Mouse (Mus musculus) 3134 (cell line): ENCODE measurements around the gene Eva1a.

Experiments
- DNase-seq: peaks from one replicate; pipeline ENCODE4 v3.0.0-alpha.2; 2011; ENCODE audit warnings: low spot score; ENCODE audit not compliant: insufficient read length; ENCODE audit errors: extremely low read depth

Gene Eva1a

DNA sequence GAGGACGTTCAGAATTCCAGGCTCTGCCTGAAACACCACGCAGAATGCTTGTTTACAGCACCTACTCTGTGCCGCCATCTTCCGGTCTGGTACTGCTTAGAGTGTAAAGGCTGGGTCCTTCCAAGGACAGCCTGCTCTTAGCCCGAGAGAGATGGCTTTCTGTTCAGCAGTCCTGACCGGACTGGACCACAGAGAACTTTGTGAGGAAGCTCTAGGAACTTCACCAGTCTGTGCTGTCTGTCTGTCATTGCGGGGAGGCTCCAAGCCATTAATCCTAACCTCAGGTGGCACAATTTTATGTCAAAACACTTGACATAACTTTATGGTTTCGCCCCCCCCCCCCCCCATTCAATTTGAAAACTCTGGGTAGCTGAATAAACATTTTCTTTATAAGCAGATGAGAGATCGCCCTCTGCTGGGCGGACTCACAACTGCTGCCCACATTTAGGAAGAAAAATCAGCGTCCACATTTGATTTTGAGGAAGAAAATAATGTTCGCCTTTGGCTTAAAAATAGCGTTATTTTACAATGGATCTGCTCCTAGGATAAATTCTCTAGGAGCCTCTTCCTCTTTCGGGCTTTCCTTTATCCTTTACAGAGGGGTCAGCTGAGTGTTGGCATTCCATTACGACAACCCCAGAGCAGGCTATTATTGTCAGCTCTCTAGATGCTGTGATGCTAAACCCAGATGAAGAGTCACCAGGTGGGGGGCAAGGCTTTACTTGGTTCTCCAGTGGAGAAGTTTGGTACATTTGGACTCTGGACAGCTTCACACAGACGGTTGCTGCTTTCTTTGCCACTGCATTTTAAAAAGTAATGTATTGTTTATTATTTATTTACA is 78.7 kb downstream of the Eva1a start:
- DNase-seq: peak; percentile 12

GRCm38 (mm10) chr6:82125134-82125533 is 84.3 kb downstream of the Eva1a start:
- peak; percentile 35 for DNase-seq

DNA sequence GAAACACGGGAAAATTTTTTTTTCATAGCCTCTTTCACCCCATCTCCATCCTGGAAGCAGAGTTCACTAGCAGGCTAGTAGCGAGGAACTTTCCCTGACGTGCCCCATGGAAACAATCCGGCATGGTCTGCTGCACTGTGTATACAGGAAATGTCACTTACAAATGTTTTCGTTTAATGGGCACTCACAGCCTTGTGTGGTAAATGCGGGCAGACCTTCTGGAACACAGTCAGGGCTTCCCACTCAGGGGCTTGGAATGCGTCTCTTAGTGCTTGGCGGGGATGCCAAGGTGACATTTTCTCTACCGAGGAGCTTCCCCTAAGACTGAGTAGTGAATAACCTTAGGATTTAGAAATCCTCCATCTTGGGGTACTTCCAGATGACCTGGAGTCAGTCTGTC is 87.0 kb downstream of the Eva1a start:
- DNase-seq: peak; percentile 60

- DNase-seq: no peak
These were observed 88.9 kb downstream of the Eva1a start for GRCm38 (mm10) chr6:82129630-82130217.

DNA sequence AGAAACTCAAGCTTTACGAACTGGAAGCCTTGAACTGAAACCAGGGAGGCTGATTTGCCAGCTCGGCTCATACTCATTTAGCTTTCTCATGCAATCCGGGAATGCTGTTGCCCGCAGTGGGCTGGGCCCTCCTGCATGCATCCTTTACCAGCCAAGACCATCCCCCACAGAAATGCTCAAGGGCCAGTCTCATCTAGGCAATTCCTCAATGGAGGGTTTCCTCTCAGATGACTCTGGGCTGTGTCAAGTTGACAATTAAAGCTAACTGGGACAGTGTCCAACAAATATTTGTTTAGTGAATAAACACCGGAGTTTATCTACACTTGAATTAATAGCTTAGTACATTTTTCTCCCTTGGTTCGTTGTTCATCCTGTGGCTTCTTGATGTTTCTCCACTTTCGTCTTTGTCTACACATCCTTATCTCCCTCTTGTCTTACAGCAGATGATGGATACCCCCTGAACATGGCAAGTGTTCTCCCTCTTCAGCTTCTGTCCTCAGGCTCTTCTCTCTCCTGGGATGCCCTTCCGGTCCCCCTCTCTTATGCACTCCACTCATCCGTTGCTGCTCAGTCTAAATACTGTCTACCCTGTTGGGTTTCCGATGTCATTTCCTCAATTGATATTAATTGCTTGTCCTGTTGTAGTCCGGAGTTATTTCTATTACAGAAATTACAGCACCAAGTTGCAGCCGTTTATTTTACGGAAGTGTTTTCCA is 92.2 kb downstream of the Eva1a start:
- DNase-seq: no peak

GRCm38 (mm10) chr6:82133592-82133978 is 92.7 kb downstream of the Eva1a start:
- DNase-seq: no peak

GRCm38 (mm10) chr6:82135959-82136712 is 95.3 kb downstream of the Eva1a start:
- DNase-seq: no peak
